Mouse (Mus musculus) kidney, embryonic 15.5 days (tissue): ENCODE data around the gene Exosc1. TPM values are rescaled to one million over a fixed set of nuclear protein-coding genes. Genes with fewer than 3 reads are reported as not detected.
A peak's percentile ranks its signal among the peaks of the same experiment; 100 is the strongest.

Experiments
- ATAC-seq: fragments of 200-750 bp; cut with Nextera tagmentation; replicated peaks from 2 replicates; pipeline ENCODE4 v1.8.0; 2017; ENCODE audit warnings: moderate TSS enrichment; ENCODE audit not compliant: low FRiP score
- H3K27ac ChIP-seq: fragments of 300-500 bp; sonication (generic); 2 replicates; pipeline ENCODE4 v1.5.1; 2015; ENCODE audit warnings: mild to moderate bottlenecking, inconsistent platforms
- H3K27me3 ChIP-seq: fragments of 300-500 bp; sonication (generic); 2 replicates; pipeline ENCODE4 v1.6.1; 2015; ENCODE audit warnings: inconsistent platforms
- H3K36me3 ChIP-seq: fragments of 300-500 bp; sonication (generic); 2 replicates; pipeline ENCODE4 v1.6.1; 2015; ENCODE audit warnings: inconsistent platforms
- H3K4me1 ChIP-seq: fragments of 300-500 bp; sonication (generic); 2 replicates; pipeline ENCODE4 v1.6.1; 2015; ENCODE audit warnings: inconsistent platforms
- H3K4me2 ChIP-seq: fragments of 300-500 bp; sonication (generic); 2 replicates; pipeline ENCODE4 v1.6.1; 2015; ENCODE audit warnings: moderate library complexity, mild to moderate bottlenecking, inconsistent platforms
- H3K4me3 ChIP-seq: fragments of 300-500 bp; sonication (generic); replicated peaks from 2 replicates; pipeline ENCODE4 v1.5.1; 2015; ENCODE audit warnings: mild to moderate bottlenecking, inconsistent platforms
- H3K9ac ChIP-seq: fragments of 300-500 bp; sonication (generic); 2 replicates; pipeline ENCODE4 v1.6.1; 2015; ENCODE audit warnings: mild to moderate bottlenecking, inconsistent platforms
- H3K9me3 ChIP-seq: fragments of 300-500 bp; sonication (generic); replicated peaks from 2 replicates; pipeline ENCODE4 v1.6.1; 2016; ENCODE audit warnings: inconsistent platforms
- WGBS: fragments of 180-500 bp; shearing (Covaris S2); methylation state at CpG from one replicate; pipeline ENCODE4 v1.1.7; 2015; ENCODE audit warnings: mixed read lengths; 5-methylcytosine and 5-hydroxymethylcytosine counted together
- polyA plus RNA-seq: library from polyadenylated mRNA; unstranded; fragments of >200 nt; fragmentation: Nextera tagmentation; extraction: Ambion mirVana; gene quantifications from 2 replicates; pipeline ENCODE4 v1.2.1, GENCODE M21; 2015

The Exosc1 gene
- polyA plus RNA-seq, 1 experiment from 2014 or later: 85.1 TPM

GRCm38 (mm10) chr19:41912121-41913080, 20.8 kb downstream of the Exosc1 start:
- Histone ChIP-seq H3K36me3 (peaks cover 36% of the 10 kb centered on the region), H3K27me3 (no peaks in the 10 kb centered on the region), H3K9ac (peak overlapping the region; percentile 93), H3K27ac (peak overlapping the region; percentile 94), H3K4me2 (peak overlapping the region; percentile 86), H3K9me3 (no peaks in the 10 kb centered on the region), H3K4me1 (peaks cover 26% of the 10 kb centered on the region), H3K4me3 (peak overlapping the region; percentile 98)
- WGBS: under 1% methylated on average over 51 of the region's 53 CpGs
- peak; percentile 72 for ATAC-seq

GRCm38 (mm10) chr19:41911178-41912073, 21.8 kb downstream of the Exosc1 start, which contains the start of gene Pgam1:
Gene Pgam1 (plus strand): TSS chr19:41911923.
- H3K27ac ChIP-seq: peak within 1 kb of the TSS; percentile 94
- WGBS: 4% methylated on average over 53 of the region's 54 CpGs
- H3K9ac ChIP-seq: peak within 1 kb of the TSS; percentile 93
- H3K4me2 ChIP-seq: peak within 1 kb of the TSS; percentile 86
- H3K4me1 ChIP-seq: peaks cover 32% of the 10 kb centered on the region
- no peaks in the 10 kb centered on the region for H3K27me3 ChIP-seq
- no peaks in the 10 kb centered on the region for H3K9me3 ChIP-seq
- peak; percentile 95 for ATAC-seq
- peaks cover 27% of the 10 kb centered on the region for H3K36me3 ChIP-seq
- H3K4me3 ChIP-seq: peak within 1 kb of the TSS; percentile 98

GRCm38 (mm10) chr19:41910396-41910795, 22.8 kb downstream of the Exosc1 start:
- Histone ChIP-seq H3K4me2 (no peak overlapping the region), H3K4me1 (peaks cover 32% of the 10 kb centered on the region), H3K27ac (peak overlapping the region; percentile 94), H3K4me3 (no peak overlapping the region), H3K27me3 (no peaks in the 10 kb centered on the region), H3K9ac (no peak overlapping the region), H3K9me3 (no peaks in the 10 kb centered on the region), H3K36me3 (peaks cover 18% of the 10 kb centered on the region)
- no peak for ATAC-seq
- 89% methylated on average over 2 of the region's 2 CpGs for WGBS

GRCm38 (mm10) chr19:41908736-41909135, 24.5 kb downstream of the Exosc1 start:
- H3K36me3 ChIP-seq: 0 out of 2 replicates have a peak, but pooled peaks cover 4% of the 10 kb centered on the region

GRCm38 (mm10) chr19:41907079-41907760, 26.0 kb downstream of the Exosc1 start:
- Histone ChIP-seq H3K27me3 (no peaks in the 10 kb centered on the region), H3K9me3 (no peaks in the 10 kb centered on the region), H3K4me3 (no peak overlapping the region), H3K4me1 (peaks cover 8% of the 10 kb centered on the region; the same call in 1 of the 2 replicates), H3K9ac (no peak overlapping the region), H3K27ac (no peak overlapping the region), H3K4me2 (no peak overlapping the region), H3K36me3 (no peaks in the 10 kb centered on the region)
- WGBS: 49% methylated on average over 8 of the region's 8 CpGs
- ATAC-seq: no peak

More at GRCm38 (mm10) chr19:41908736-41909135, 24.5 kb downstream of the Exosc1 start:
- peaks cover 19% of the 10 kb centered on the region for H3K4me1 ChIP-seq
- no peak overlapping the region for H3K4me3 ChIP-seq
- 89% methylated on average over 3 of the region's 3 CpGs for WGBS
- H3K27me3 ChIP-seq: no peaks in the 10 kb centered on the region
- no peak overlapping the region for H3K4me2 ChIP-seq
- H3K9me3 ChIP-seq: no peaks in the 10 kb centered on the region
- H3K9ac ChIP-seq: no peak overlapping the region
- no peak for ATAC-seq
- H3K27ac ChIP-seq: no peak overlapping the region

GRCm38 (mm10) chr19:41906311-41907078, 26.7 kb downstream of the Exosc1 start:
- no peak overlapping the region for H3K27ac ChIP-seq
- H3K9me3 ChIP-seq: no peaks in the 10 kb centered on the region
- no peaks in the 10 kb centered on the region for H3K36me3 ChIP-seq
- no peak overlapping the region for H3K4me2 ChIP-seq
- H3K9ac ChIP-seq: no peak overlapping the region
- 66% methylated on average over 6 of the region's 6 CpGs for WGBS
- no peaks in the 10 kb centered on the region for H3K27me3 ChIP-seq
- H3K4me3 ChIP-seq: no peak overlapping the region
- no peak for ATAC-seq
- H3K4me1 ChIP-seq: peaks cover 8% of the 10 kb centered on the region; the same call in 1 of the 2 replicates

- WGBS: 77% methylated on average over 2 of the region's 2 CpGs
- no peak for ATAC-seq
These were observed 28.0 kb downstream of the Exosc1 start for GRCm38 (mm10) chr19:41905246-41905645.

GRCm38 (mm10) chr19:41902848-41903593, 30.2 kb downstream of the Exosc1 start:
- Histone ChIP-seq H3K9ac (no peak overlapping the region), H3K4me1 (peaks cover 8% of the 10 kb centered on the region; the same call in 1 of the 2 replicates), H3K36me3 (no peaks in the 10 kb centered on the region), H3K27ac (no peak overlapping the region), H3K4me3 (no peak overlapping the region), H3K9me3 (no peaks in the 10 kb centered on the region), H3K27me3 (no peaks in the 10 kb centered on the region), H3K4me2 (no peak overlapping the region)
- no peak for ATAC-seq
- WGBS: 82% methylated on average over 10 of the region's 10 CpGs

More at GRCm38 (mm10) chr19:41905246-41905645, 28.0 kb downstream of the Exosc1 start:
- no peaks in the 10 kb centered on the region for H3K27me3 ChIP-seq
- H3K4me2 ChIP-seq: no peak overlapping the region
- peaks cover 8% of the 10 kb centered on the region; the same call in 1 of the 2 replicates for H3K4me1 ChIP-seq
- H3K27ac ChIP-seq: no peak overlapping the region
- no peak overlapping the region for H3K4me3 ChIP-seq
- H3K9ac ChIP-seq: no peak overlapping the region
- no peaks in the 10 kb centered on the region for H3K36me3 ChIP-seq
- no peaks in the 10 kb centered on the region for H3K9me3 ChIP-seq

- Histone ChIP-seq H3K4me3 (no peak overlapping the region), H3K4me2 (no peak overlapping the region), H3K27ac (no peak overlapping the region), H3K36me3 (no peaks in the 10 kb centered on the region), H3K9ac (no peak overlapping the region), H3K4me1 (0 out of 2 replicates have a peak, but pooled peaks cover under 1% of the 10 kb centered on the region), H3K9me3 (no peaks in the 10 kb centered on the region), H3K27me3 (no peaks in the 10 kb centered on the region)
- WGBS: 34% methylated on average over 2 of the region's 2 CpGs
- no peak for ATAC-seq
These were observed 31.5 kb downstream of the Exosc1 start for GRCm38 (mm10) chr19:41901696-41902095.

- 79% methylated on average over 8 of the region's 8 CpGs for WGBS
- Histone ChIP-seq H3K27ac (no peak overlapping the region), H3K4me1 (peaks cover 5% of the 10 kb centered on the region; the same call in 1 of the 2 replicates), H3K4me2 (no peak overlapping the region), H3K4me3 (no peak overlapping the region), H3K9me3 (no peaks in the 10 kb centered on the region), H3K27me3 (no peaks in the 10 kb centered on the region), H3K36me3 (no peaks in the 10 kb centered on the region), H3K9ac (no peak overlapping the region)
- ATAC-seq: no peak
These were observed 32.6 kb downstream of the Exosc1 start for GRCm38 (mm10) chr19:41900495-41901090.
